Mouse (Mus musculus) cerebellum, postnatal 10 days (tissue): ENCODE data around the gene Ddx56.

Experiments used
- DNase-seq, 2 experiments: peaks; one replicate each; pipeline ENCODE4 v3.0.0; 2021; ENCODE audit warnings: mixed read lengths in 2 of 2

Ddx56 gene

DNA sequence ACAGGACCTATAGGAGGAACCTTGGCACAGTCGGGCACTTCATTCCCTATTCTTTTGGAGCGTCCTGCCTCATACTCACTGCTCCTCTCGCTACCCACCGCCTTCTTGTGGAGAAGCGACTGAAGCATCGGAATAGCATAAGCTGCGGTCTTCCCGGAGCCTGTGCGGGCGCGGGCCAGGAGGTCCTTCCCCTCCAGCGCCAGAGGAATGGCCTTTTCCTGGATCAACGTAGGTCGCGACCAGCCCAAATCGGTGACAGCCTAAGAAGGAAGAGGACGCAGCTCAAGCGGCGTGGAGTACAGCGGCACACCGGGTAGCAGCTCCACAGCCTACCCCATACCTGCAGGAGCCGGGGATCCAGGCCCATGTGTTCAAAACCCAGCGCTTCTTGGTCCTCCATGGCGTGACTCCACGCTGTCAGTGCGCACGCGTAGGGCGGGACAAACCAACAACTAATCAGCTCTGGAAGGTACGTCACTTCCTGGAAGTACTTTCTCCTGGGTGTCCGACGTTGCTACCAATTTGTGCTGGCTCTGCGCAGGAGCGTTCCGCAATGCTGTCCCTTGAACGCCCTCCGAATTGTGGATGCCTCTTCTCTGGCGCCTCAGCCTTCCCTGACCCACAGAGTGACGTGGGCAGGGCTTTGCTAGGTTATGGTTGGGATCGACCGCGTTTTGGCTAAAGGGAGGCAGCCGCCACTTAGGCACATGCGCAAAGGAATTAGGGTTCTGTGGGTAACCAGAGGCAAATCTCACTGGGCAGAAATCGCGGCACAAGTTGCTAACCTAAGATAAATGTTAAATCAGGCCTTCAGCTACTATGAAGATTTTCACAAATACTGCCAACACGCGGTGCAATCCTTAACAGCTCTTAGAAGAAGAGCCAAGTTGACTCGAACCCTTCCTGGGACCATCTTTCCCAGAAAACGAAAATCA lies at the start of gene Ddx56:
Gene Ddx56 (minus strand): TSS at position 453 of the 935 bp plus-strand sequence.
- peak; percentile 95 to 96 for DNase-seq

DNA sequence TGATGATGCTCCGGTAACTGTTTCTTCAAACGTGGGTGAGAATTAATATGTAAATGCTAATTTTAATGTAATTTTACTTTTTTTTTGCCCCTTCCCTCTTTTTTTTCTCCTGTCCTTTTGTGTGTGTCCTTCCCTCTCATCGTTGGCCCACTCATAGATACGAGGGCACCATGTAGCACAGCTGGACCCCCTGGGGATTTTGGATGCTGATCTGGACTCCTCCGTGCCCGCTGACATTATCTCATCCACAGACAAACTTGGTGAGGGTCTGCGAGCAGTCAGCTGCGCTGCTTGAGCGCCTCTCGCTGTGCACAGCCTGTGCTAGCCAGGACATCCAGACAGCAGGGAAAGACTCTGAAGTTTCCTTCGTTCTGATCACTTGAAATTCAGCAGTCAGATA lies 49.2 kb upstream of the Ddx56 start:
- peak; percentile 47 to 57 for DNase-seq

DNA sequence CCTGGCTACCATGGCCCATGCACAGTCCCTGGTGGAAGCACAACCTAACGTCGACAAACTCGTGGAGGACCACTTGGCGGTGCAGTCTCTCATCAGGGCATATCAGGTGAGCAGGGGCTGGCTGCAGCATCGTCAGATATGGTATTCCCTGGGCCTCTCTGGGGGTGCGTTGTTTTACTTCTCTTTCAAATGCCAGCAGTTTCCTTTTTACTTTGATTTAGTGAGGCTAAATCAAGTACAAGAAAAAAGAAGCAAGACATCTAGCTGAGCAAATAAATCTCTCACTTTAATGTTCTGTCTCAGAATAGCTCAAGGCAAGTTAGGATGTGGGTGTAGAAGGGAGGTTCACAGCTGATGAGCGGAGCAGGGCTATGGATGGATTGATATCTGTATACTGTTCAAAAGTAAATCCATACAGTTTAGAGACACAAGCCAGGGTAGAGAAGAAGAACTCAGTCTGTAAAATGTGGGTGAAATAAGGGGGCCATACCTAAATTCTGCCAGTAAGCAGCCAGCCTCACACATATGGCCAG lies 46.4 kb upstream of the Ddx56 start:
- DNase-seq: no peak

DNA sequence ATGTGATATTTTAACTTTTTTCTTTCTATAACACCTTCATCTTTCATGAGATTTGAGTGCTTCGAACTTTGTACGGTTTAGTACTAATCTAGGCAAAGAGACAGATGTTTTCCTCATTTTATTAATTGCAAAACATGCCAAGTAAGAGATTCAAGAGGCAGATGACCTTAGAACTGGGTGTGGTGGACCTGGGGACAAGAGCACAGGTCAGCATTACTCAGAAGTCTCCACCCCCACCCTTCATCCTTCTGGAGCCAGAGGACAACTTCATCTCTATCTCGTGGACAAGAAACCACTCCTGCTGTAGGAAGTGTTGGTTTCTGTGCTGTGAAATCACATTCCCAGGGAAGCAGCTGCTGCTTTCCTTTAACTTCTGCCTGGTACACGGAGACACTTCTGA lies 40.6 kb upstream of the Ddx56 start:
- DNase-seq: no peak

DNA sequence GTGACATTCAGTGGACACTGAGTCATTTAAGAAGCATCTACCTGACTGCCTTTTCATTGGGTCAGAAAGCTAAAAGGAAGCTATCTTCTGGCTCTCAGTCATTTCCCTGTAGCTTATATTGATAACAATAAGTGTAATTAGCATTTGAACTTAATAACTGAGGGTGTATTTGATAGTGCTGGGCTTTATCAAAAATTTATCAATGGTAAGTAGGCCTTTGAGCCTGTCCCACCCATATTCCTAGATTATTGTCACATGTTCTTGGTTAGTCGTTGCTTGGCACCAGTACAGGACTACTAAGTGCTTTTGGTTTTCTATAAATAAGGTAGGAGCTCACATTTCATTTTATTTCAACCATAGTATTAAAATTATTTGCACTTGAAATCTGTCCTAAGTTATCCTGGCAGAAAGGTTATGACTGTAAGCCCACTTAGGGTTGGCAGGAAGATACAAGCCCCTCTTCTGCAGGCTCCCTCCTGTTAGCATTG lies 38.4 kb upstream of the Ddx56 start:
- DNase-seq: no peak

DNA sequence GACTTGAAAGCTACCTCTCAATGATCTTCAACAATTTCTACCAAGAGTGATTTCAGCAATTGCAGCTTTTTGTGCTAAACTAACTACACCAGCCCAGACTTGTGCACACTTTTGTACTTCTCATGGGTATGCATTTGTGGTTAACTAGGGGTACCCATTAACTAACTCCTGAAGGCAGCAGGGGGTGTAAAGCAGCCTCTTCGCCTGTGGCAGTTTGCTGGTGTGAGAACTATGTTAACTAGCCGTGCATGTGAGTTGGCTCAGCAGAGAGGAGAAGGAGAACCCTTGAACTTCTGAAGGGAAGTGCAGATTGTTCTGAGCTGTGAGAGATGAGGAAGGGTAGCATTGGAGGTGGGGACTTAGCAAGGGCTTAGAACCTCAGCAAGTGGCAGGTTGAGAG lies 35.2 kb upstream of the Ddx56 start:
- no peak for DNase-seq

DNA sequence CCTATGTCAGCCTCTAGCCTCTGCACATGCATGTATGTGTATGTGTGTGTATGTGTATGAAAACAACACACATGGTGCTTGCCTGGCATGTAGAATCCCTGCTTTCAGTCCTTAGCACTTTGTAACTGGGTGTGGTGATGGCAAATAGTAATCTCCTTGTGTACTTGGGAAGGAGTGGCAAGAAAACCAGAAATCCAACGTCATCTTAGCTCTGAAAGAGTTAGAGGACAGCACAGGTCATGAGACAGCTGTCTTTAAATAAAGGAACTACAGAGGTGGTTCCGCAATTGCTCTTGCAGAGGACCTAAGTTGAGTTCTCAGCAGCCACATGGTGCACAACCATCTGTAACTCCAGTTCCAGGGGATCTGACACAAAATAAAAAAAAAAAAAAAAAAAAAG lies 31.9 kb upstream of the Ddx56 start:
- DNase-seq: no peak

DNA sequence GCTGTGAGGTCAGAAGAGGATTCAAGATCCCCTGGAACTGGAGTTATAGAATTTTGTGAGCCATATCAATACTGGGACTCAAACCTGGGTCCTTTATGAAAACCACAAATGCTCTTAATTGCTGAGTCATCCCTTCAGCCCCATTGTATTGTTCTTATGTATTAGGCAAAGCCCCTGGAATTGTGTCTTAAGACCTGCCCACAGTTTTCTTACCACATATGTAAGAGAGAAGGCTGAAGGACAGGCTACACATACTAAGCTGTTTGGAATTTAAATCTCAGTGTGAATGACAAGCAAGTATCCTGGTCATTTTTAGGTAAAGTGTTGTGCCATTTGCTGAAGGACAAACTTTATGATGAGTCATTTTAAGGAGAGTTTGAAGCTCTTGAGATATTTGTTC lies 28.5 kb upstream of the Ddx56 start:
- DNase-seq: no peak

DNA sequence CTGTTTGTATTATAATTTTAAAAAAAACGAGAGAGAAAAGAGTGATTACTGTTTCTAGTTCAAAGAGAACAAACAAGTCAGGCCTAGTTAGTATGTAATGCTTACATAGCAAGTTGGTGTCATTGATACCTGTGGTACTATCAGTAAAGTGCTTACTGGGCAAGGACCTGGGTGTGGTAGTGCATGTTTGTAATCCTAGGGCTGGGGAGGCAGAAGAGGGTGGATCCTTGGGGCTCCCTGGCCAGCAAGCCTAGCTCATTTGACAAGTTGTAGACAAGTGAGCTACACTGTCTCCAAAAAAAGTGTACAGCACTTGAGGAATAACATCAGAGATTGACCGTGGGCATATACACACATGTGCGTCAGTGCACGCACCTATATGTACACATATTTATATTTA lies 27.1 kb upstream of the Ddx56 start:
- no peak for DNase-seq

DNA sequence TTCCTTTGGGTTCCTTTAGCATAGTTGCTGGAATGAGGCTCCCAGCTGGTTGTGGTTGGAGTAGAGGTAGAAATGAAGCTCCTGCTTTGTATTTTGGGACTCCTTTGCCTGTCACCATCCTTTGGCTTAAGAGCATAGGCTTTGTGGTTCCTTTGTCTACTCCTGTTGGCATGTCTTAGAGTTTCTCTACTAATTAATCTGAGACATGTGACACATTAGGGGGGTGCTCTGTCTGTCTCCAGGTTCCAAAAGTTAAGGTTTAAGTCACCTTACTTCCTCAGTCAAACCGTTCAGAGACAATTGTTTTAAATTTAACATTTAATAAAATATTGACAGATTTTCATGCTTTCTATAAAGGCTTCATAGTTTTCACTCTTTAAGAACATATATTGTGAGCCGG lies 26.0 kb upstream of the Ddx56 start:
- no peak for DNase-seq

DNA sequence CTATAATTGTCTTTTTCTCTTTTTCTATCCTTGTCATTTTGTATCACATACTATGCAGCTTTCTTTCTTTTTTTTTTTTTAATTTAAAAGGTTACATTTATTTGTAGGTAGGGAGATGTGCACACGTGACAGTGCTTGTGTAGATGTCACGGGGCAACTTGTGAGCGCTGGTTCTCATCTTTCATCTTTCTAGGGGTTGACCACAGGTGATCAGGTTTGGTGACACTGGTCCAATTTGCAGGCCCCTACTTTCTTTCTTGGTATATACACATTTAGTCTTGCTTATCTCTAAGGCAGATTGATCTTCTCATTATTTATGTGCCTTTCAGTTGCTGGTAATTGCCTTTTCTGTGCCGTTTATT lies 25.4 kb upstream of the Ddx56 start:
- no peak for DNase-seq

DNA sequence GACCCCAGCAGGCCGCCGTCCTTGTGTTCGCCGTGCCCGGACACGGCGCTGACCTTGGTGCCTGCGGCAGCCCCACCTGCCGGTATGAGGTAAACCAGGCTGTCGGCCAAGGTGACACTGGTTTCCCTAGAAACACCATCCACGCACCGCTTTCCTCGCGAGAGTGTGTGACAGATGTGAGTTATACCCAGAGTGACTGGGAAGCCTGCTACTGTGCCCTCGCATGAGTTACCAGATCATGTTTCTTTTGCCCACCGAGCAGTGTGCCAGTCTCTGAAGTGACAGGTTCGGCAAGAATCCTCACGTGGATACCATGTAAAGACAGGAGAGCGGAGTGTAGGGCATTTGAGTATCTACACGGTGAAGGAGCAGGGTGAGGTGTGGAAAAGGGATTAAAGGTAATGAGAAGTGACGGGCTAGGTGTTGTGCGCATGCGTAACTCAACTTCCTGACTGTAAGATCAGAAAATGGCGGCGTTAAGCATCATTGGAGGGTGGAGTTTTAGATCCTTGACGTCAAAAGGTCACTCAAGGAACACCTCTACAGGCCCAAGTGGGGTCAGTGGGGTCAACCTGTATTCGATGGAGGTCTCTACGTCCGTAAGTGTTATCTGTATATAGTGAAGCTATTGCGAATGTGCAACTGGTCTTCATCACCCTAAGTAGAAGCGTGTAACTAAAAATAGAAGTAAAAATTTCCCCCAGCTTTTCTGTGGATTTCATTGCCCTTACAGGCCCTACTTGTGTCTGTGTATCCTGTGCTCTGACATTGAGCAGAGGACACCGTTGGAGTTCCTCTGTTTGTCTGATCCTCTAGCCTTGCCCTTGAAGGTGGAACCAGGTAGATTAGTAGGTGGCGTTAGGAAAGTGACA lies 24.8 kb upstream of the Ddx56 start:
- DNase-seq: peak; percentile 72 to 94

DNA sequence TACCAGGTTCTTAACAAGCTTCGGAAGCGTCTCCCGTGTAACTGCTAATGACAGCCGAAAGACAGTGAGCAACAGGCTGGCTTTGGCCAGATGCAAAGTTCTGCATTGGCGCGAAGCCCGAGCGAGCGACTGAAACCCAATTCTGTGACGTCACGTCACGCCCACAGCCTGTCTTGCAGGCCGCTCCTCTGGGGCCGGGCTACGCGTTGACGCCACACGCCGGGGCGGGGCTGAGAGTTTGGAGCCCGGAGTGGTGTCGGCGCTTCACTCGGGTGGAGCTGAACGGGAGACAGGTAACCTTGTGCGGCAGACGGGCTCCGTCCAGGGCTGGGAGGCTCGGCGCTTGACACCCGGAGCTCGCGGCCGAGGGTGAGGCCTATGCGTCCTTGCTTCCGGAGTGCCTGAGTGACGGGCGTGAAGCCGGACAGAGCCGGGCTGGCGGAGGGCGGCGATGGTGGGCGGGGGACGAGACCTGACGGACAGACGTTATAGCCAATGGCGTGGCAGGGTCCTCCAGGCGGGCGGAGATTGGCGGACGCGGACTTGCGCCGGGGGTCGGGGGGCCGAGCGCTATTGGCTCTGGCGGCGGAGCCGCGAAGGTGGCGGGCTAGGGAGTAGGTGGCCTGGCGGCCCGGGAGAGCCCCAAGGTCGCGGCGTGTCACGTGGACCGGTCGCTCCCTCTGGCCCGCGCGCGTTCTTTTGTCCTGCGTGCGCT lies 24.0 kb upstream of the Ddx56 start, which contains the start of gene Ogdh:
Gene Ogdh (plus strand): TSS at position 233 of the 715 bp plus-strand sequence.
- peak; percentile 99 for DNase-seq

DNA sequence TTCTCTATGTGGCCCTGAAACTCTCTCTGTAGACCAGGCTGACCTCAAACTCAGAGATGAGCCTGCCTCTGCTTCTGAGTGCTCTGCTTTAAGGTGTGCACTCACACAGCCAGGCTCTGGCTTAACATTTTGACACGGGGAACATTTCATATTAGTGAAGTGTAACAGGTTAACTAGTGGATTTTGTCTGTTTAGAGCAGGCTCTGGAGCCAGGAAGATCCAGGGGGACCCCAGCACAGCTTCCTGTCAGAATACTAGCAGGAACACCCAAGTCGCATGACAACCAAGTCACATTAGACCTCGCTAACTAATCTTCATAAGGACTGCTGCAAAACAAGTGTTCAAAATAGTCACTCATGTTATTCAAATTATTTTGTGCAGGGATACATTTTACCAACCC lies 23.3 kb upstream of the Ddx56 start:
- no peak for DNase-seq

DNA sequence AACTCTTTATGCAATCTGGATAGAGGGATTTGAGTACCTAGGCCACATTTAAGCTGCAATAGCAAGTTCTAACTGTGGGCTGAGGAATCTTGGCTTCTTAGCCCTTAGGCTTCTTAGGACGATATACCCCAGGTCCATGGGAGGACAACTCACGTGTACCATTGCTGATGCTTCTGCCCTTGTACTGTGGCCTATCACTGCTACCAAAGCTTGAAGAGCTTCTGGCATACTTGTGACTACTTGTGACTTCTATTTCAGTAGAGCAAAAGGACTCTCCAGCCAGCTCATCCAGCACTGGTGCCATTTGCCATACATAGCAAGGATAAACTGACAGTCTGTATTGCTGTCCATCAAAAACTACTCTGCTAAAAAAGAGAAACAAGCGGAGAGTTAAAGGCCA lies 22.6 kb upstream of the Ddx56 start:
- DNase-seq: no peak

DNA sequence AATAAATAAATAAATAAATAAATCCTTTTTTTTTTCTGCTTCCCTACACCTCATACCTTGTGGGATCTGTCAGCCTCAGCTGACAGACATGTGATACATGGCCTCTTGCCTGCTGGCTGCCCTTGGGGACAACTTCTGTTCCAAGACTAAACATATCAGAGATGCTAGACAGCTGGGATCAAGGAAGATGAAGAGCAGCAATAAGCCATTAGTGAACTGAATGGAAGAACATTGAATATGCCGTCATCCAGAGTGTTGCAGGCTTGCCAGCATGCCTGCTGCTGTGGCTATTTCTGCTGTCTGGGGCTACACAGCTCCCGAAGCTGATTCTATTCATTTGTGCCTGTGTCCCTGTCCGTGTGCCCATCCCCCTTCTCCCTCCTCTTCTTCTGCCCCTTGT lies 15.4 kb upstream of the Ddx56 start:
- peak; percentile 29 to 48 for DNase-seq

DNA sequence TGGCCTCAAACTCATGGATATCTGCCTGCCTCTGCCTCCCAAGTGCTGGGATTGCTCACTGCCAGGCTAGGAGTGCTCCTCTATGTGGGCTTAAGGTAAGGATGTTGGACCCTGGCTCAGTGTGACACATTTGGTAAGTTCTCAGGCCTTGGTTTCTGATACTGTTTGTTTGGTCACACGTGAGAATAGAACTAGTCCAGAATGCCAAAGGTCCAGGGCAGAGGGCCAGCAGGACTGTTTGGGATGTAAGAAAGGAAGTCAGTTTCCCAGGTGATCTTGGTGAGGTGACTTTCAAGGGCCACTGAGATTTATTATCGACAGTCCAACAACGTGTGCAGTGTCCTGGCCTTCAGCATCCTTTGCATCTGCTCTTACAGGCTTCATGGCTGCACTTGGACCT lies 8.9 kb upstream of the Ddx56 start:
- no peak for DNase-seq

DNA sequence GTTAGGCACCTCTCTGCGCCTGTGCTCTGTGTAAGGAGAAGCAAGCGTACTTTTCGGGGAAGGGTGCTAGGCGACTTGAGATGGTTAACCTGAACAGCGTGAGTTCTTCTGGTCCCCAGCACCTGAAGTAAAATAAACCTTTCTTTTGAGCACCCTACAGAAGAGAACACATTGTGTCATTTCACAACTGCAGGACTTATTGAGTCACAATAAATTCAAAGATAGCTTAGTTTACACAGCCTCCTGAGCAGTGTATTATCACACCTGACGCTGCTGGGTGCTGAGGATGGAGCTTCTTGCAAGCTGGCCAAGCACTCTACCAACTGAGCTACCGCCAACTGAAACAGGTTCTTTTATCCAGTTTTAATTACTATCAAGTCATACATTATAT lies 7.5 kb upstream of the Ddx56 start:
- no peak for DNase-seq

DNA sequence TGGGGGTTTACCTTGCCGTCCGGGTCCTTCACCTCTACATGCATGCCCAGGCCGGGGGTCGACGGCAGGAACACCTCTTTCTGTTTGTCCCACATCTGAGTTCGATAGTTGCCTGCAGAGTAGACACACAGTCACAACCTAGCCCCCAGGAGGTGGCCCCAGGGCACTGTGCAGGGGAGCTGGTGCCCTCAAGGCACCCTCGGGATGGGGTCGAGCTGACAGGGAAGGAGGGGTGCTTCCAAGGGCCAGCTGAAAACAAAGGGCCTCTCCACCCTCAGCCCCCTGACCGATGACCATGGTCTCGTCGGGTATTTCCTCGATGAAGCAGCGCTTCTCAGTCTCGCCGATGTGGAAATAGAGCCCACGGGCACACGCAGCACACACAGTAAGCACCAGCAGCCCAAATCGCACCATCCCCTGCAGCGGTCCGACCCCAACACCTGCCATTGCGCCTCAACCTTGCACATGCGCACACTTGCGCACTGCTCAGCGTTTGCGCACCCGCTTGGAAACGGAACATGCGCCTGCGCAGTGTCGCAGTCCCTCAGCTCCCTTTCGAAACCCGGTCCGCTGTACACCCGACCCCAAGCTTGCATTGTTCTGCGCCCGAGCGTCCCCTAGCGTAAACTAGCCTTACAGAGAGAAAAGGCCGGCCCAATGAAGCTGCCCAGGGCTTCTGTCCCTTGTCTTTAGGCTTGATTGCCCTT lies 7.0 kb upstream of the Ddx56 start, which contains the start of gene Tmed4:
Gene Tmed4 (minus strand): TSS at position 484 of the 707 bp plus-strand sequence.
- DNase-seq: peak; percentile 99 to 100

DNA sequence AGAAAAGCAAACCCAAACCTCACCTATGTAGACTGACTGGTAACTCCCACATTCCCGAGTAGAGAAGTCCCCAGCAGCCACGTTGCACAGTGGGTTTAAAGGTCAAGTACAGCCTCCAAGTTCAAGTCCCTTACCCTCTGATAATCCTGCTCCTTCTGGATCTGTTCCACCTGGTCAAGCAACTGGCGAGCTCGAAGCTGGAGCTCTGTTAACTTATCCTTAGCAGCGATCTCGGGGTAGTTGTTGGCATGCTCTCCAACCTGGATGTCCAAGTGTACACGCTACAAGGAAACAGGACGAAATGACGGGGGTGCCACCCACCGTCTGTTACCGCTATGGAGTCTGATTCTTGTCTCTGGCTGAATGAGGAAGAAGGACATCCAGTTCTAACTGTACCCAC lies 6.0 kb upstream of the Ddx56 start:
- peak; percentile 37 to 53 for DNase-seq

DNA sequence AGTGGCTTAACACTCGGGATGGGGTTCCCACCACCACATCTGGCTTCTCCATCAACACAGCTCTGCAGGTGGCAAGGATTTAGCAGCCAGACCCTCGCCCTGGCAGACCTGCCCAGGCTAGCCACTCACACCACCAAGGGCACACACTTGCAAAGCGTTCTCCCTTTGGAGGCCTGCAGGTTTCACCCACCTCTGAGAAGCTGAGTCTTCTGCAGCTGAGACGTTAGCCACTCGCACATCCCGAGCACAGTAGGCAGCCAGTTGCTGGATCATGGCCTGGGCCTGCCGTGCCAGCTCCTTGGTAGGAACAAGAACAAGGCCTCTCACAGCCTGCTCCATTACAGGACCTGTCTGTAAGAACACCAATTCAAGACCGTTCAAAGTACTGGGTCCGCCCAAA lies 951 bp downstream of the Ddx56 start:
- DNase-seq: no peak
